Mouse (Mus musculus) kidney, postnatal 36 days (tissue): Measurements from ENCODE around the gene 4930579F01Rik.
"Not testable (repeated sequence)": the region's sequence is repeated elsewhere in the genome, so short reads cannot be mapped to it uniquely, and the experiment has no call there.

ENCODE experiments used
- DNase-seq, 2 experiments: peaks; one replicate each; pipeline ENCODE4 v3.0.0; 2021 to 2022; ENCODE audit warnings: mixed read lengths in 2 of 2

4930579F01Rik gene

DNA sequence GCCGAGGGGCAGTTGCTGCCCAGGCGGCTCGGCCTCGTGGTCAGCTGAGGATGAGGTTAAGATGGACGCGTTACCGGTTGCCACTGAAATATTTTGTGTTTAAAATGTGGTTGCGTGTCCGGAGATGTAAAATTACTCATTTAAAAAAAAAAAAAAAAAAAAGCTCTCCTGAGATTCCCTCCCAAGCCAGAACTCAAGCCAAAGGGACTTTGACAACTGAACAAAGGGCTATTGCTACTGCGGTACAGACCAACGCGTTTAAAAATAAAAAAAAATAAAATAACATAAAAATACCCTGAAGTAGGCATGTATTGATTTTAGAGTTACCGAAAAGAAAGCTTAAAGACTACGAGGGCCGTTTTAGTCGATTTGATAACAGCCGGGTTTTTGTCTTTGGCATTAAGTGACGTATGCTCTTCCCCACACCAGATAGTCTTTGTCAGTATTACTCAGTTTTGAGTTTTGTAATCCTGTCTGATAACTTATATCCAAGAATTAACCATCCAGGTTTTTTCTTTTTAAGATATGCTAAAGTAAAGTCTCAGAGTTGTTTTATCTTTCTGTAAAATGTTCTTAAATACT lies 49.5 kb downstream of the 4930579F01Rik start:
- DNase-seq, result no peak

DNA sequence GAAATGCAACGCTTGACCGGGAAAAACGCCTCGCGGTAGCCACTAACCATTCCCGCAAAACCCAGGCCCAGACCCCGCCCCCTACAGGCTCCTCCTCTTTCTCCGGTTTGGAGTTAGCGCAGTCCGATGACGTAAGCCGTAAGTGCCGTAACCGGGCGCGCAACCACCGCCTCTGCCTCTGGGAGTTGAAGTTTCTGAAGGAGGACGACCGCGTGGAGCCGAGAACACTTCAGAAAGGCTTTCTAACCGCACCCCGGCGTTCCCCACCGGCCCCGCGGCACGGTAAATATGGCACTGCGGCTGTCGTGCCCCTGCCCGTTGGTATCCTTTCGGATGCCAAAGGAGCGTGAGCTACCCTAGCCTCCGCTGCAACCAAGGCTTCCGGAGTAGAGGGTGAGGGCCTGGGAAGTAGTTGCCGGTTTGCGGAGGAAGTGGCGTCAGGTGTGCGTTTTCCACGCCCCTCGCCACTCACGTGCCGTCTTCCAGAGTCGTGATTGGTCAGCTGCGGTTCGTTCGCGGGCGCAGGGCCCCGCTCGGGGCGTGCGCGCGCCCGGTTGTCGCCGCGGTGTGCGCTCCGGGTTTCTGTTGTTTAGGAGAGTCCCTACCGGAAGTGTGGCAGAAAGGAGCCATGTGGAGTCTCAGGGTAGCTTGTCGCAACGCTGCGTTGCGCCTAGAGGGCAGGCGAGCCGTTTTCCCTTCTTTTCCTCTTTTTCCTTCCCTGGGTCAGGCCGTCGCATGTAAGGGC lies 50.1 kb downstream of the 4930579F01Rik start, which contains the start of gene Trmt10a:
TSS of gene Trmt10a (plus strand) at position 134 of the 745 bp plus-strand sequence.
- DNase-seq, result peak; percentile 99 to 100

DNA sequence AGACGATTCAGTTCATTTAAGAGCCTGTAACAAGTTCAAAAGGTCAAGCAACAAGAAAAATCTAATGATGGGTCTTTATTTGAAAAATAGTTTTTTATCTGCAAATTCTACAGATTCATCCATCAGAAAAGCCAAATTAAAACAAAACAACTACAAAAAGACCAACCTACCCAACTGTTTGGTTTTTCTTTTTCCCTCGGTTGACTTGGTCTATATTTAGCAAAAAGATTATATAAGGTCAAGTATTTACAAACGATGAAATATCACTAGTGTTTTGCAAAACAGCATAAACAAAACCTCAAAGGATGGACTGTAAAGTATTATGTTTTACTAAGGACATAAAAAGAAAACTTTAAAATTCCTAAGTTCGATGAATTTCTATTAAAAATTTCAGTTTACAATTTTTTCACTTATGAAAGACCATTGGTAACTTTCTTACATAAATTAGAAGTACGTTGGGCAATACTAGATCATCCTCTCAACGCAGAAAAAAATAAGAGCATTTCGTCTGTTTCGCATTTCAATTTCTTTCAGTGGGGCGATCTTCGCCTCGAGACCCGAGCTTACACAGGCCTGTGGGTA lies 50.8 kb downstream of the 4930579F01Rik start:
- no peak for DNase-seq

GRCm38 (mm10) chr3:138142052-138142732 lies 51.4 kb downstream of the 4930579F01Rik start:
- DNase-seq, result no peak

GRCm38 (mm10) chr3:138139663-138140062 lies 54.0 kb downstream of the 4930579F01Rik start:
- no peak for DNase-seq

- not testable (repeated sequence) for DNase-seq
Measured at GRCm38 (mm10) chr3:138138146-138138545, 55.5 kb downstream of the 4930579F01Rik start.

DNA sequence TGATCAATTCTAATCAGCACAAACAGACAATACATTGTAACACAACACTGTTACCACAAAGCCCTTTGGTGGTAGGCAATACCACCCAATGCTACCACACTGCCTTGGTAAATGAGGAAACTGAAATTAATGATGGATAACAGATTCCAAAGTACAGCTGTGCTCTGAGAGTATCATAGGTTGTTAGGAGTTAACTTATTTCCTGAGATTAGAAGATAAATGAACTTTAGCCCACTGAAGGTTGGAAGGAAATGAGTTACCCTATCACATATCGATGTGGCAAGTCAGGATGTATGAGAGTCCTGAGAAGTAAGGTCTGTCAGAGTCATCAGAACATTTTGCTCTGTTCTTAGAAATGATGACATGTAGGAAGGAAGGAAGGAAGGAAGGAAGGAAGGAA lies 59.1 kb downstream of the 4930579F01Rik start:
- DNase-seq, result no peak

DNA sequence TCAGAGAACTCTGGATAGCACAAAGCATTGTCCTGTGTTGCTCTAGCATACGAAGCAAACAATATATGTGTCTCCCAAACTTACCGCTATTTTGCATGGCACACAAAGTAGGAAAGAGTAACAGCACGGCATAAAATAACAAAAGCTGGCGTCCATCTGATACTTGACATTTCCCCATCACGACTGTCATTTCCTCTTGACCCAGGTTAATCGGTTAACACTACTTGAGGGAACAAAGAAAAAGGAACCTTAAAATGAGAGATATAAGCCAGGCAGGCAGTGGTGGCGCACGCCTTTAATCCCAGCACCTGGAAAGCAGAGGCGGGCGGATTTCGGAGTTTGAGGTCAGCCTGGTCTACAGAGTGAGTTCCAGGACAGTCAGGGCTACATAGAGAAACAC lies 59.7 kb downstream of the 4930579F01Rik start:
- DNase-seq, result no peak

DNA sequence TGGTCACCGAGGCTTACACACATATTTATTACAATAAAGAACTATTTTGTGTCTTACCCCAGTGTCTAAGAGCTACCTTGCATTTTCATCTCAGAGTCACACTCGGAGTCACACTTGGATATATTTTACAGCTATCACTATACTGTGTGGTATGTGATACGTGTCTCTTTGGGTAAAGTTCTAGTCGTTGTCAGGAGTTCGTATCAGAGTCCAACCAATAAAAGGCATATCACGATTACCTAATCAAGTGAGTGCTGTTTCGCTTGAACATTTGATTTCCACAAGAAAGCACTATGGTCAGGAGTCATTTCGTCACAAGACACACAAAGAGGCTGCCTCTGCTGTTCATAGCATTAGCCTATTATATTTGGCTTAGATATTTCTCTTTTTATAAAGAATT lies 60.2 kb downstream of the 4930579F01Rik start:
- DNase-seq, result no peak

GRCm38 (mm10) chr3:138131168-138131567 lies 62.5 kb downstream of the 4930579F01Rik start:
- peak; percentile 14 to 26 for DNase-seq

DNA sequence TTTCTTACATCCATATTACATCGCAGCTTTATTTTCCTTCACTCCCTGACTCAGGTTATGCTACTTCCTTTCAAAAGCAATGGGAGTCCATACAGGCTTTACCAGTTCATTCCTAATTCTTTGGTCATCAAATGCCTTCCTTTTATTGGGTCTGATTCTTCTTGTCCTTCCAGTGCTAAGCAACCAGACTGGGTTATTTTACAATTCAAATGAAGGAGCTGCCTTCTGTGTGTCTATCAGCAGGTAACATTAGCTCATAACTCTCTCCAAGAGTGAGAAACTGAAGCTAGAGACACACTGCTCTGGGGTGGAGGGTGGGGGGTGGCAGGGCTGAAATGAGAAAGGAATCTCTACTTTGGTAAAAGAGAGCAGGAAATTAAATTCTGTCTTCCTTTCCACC lies 62.9 kb downstream of the 4930579F01Rik start:
- no peak for DNase-seq

- DNase-seq, result no peak
Measured at GRCm38 (mm10) chr3:138129110-138129509, 64.5 kb downstream of the 4930579F01Rik start.

- DNase-seq, result no peak
Measured at GRCm38 (mm10) chr3:138123842-138124241, 69.8 kb downstream of the 4930579F01Rik start.

DNA sequence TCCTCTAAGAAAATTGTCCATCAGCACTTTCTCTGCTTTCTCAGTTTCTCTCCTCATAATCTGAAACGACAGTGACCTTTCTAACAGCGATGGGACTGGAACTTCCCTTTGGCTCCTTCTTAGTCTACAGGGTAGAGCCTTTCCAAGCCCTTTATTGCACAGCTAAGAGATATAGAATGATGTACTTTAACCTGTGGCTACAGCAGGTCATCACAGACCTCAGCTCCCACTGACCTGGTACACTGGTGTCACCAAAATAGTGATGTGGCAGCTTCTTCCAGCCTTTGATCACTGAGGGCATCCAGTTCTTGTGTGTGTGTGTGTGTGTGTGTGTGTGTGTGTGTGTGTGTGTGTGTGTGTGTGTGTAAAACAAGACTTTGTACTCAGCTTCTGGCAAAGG lies 72.2 kb downstream of the 4930579F01Rik start:
- no peak for DNase-seq

- DNase-seq, result no peak
Measured at GRCm38 (mm10) chr3:138119444-138120105, 74.0 kb downstream of the 4930579F01Rik start.

GRCm38 (mm10) chr3:138118831-138119230 lies 74.8 kb downstream of the 4930579F01Rik start:
- no peak for DNase-seq

DNA sequence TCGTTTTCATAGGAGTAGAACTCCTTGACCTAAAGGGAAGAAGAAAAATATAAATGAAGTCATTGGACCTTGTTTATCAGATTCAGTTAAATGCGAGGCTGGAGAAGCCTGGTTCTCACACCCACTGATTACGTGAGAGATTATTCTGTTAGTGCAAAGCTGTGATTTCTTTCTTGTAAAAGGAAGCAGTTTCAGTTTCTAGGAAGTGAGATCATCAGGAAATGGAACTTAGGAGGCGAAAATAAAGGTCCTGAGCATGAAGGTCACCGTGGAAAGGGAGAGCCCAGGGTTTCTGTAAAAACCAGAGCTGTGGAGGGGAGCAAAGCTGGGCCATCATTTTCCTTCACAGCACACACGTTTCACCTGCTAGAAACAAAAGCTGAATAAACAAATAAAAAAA lies 75.2 kb downstream of the 4930579F01Rik start:
- no peak for DNase-seq

- DNase-seq, result no peak
Measured at GRCm38 (mm10) chr3:138116871-138117270, 76.8 kb downstream of the 4930579F01Rik start.

GRCm38 (mm10) chr3:138114106-138114505 lies 79.5 kb downstream of the 4930579F01Rik start:
- no peak for DNase-seq
